Mouse (Mus musculus) bone marrow macrophage, adult 2 months (primary cell): ENCODE results near the gene Acy3.

Experiments
- CTCF ChIP-seq: IDR thresholded peaks from 2 replicates; pipeline ENCODE4 v1.5.1; 2012; ENCODE audit warnings: low read depth, mild to moderate bottlenecking, low read length, moderate library complexity
- POLR2A ChIP-seq: IDR thresholded peaks from 2 replicates; pipeline ENCODE4 v1.6.1; 2012; ENCODE audit warnings: mild to moderate bottlenecking, low read depth, low read length, borderline replicate concordance

GRCm38 (mm10) chr19:3980917-3981316, 5.5 kb upstream of the Acy3 start:
- TF ChIP-seq CTCF (no peak), POLR2A (no peak)
